Mouse (Mus musculus) c-Kit-negative CD71-positive TER-119-positive erythroid progenitor cells, embryonic 14.5 days (primary cell): ENCODE measurements around the gene Stom.

ENCODE experiments used
- DNase-seq: peaks from one replicate; pipeline ENCODE4 v3.0.0-alpha.2; 2013; ENCODE audit warnings: low read depth, low spot score

Stom gene

DNA sequence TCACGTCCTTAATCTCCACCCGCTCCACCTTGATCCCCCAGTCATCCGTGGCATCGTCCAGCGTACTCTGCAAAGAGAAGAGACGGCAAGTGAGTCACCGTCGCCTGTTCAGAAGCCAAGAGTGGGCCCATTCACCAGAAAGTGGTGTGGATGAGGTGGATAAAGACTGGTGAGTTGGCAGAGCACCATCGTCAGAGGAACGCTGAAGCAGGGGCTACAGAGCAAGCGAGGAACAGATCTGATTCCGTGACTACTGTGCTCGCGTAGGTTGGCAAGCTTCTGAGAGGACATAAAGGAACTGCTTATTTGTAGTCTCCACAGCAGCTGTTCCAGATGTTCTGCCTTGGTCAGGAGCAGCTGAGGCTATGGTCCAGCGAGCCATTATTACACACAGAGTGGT is 16.4 kb downstream of the Stom start:
- DNase-seq: no peak

DNA sequence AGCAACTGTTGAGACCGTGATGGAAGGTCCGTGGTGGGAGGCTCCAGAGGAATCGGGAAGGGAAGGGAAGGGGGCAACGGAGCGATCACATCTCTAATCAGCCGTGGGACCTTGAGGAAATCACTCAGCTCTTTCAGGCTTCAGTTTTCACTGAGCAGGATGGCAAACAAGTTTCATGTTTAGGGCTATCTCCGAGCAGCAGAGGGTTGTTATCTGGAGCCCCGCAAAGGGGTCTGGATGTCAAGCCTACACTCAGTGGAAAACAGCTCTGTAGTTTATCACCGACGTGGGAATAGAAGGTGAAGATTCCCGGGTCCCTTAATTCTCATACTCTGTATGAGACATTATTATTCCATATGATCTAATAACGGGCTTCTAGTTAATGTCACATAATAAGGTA is 18.4 kb downstream of the Stom start:
- no peak for DNase-seq

GRCm38 (mm10) chr2:35317604-35318003 is 19.2 kb downstream of the Stom start:
- no peak for DNase-seq

DNA sequence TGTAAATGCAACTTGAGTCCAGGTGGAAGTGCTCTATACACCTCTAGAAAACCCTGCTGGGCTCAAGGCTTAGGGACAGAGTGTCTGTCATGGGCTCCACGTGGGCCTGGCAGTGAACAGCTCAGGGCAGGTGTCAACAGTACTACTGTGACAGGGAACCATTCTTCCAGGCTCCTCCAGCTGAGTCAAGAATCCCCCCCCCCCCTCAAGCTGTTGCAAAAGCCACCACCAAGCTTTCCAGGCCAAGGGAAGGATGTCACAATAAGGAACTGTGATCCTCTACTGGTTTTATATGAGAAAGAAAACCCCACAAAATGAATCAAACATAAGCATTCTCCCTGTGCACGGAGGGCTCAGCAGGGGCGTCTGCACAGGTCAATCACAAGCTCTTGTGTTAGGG is 22.5 kb downstream of the Stom start:
- DNase-seq: no peak

GRCm38 (mm10) chr2:35309906-35310493 is 26.8 kb downstream of the Stom start:
- no peak for DNase-seq

DNA sequence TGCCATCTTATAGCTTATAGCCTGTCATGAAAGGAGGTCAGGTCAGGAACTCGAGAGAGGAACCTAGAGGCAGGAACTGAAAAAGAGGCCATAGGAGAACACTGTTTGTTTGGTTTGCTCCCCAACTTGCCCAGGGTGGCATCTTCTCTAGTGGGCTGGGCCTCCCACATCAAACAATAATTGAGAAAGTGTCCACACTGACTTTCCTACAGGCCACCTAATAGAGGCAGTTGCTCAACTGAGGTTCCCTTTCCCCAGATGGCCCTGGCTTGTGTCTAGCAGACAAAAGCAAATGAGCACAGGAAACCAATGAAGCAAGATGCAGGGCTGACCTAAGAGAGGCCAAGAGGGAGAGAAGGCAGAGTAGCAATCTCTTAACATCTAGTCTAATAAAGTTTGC is 28.6 kb downstream of the Stom start:
- DNase-seq: no peak

DNA sequence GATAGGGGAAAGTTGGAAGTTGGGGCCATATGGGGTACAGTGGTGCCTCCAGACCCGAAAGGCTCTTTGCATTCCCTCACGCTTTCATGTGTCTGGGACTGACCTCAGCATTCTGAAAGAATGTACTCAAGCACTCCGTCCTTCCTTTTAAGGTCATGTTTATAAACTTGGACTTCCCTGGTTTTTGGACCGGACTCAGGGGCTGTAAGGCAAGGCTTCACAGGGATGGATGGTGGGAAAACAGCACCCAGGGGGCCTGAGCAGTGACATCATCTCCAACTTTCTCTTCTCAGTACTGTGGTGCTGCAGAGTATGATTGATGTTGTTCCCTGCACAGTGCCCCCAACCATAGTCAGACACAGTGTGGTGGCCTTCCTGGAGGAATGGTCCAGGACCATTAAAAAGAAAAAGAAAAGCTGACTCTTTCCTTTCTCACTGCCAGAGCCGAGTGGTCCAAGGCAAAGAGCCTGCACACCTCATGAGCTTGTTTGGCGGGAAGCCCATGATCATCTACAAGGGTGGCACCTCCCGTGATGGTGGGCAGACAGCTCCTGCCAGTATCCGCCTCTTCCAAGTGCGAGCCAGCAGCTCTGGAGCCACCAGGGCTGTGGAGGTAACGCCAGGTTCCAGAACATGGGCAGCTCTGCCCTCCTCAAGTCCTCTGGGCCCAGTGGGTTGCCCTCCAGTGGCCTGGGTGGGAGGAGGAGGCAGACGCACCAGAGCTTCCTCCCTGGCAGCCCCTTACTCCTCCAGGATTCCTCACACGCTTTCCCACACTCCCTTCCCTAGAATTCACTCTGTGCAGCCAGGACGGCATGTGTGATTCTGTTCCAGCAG is 34.5 kb downstream of the Stom start:
- no peak for DNase-seq

GRCm38 (mm10) chr2:35299437-35299836 is 37.3 kb downstream of the Stom start:
- no peak for DNase-seq

DNA sequence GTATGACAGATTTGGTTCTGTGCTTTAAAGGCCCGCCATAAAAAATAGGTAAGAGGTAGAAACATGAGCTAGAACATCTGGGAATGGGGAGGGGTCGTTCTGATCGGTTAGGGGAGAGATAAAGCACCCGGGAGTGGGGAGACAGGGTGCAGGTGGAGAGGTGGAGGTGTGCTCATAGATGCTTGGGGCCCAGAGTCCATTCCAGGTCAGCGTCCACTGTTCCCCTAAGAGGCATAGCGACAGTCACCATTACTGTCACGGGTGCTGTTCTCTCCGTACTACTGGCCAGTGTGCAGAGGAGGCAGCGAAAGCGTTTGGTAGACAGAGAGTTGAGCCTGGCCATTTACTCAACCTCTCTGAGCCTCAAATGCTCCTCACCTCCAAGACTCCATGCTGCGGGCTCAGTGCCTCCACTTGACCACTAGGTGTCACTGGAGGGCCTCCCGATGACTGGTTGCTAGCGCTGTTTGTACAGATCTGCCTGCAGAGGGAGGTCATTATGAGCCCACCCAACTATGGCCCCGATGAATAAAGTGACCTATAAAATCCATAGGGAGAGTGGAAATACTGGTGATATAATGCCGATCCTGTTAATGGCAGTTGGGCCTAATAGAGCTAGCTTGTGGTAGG is 39.0 kb downstream of the Stom start:
- peak; percentile 75 for DNase-seq

DNA sequence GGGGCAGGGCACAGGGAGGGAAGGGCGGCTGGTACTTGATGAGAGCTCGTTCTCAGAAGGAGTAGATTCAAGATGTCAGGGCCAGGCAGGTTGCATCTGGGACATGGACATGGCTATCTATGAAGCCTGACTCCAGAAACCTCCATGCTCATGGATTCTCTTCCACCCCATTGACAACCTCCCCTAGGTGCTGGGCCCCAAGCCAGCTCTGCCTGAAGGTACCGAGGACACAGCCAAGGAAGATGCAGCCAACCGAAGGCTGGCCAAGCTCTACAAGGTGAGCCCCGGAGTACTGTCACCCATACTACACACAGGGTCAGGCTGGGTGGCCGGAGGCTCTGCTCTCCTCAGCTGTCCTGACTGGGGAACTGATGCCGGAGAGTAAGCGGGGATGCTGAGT is 43.5 kb downstream of the Stom start:
- no peak for DNase-seq

- no peak for DNase-seq
These were observed 44.1 kb downstream of the Stom start for GRCm38 (mm10) chr2:35292700-35293099.

GRCm38 (mm10) chr2:35291856-35292255 is 44.9 kb downstream of the Stom start:
- peak; percentile 60 for DNase-seq

DNA sequence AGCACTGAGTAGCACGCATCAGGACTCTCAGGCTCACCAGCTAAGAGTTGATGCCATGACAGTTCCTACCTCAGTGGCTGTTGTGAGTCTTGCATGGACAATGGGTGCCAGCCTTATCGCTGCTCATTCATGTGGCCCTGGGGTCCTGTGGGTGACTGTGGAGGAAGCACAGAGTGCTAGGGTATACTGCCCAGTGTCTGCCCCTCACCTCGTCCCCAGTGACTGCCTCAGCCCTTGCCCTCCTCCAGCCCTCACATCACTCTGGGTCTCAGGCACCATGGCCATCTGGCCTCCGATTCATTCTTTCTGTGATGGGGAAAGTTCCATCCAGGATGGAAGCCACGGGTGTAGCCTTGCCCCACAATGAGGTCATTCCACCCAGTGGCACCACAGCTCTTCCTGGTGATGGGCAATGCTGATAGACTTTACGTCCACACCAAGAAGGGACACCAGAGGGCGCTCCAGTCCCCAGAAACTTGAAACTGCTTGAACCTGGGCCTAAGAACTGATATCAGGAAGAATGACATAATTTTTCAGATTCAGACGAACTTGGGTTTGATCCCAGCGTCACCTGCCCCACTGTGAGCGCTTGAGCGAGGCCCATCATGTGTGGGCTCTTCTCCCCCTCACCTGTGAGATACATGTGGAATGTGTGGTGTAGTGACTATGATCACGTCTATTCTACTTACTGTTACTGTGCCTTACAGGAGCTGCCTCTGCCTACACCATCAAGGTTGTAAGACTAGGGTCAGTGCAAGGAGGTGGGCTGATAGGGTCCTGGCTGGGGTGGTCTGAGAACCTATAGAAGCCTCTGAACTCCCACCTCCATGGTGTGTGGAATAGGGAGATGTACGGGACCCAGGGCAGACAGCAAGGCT is 47.8 kb downstream of the Stom start:
- peak; percentile 68 for DNase-seq

DNA sequence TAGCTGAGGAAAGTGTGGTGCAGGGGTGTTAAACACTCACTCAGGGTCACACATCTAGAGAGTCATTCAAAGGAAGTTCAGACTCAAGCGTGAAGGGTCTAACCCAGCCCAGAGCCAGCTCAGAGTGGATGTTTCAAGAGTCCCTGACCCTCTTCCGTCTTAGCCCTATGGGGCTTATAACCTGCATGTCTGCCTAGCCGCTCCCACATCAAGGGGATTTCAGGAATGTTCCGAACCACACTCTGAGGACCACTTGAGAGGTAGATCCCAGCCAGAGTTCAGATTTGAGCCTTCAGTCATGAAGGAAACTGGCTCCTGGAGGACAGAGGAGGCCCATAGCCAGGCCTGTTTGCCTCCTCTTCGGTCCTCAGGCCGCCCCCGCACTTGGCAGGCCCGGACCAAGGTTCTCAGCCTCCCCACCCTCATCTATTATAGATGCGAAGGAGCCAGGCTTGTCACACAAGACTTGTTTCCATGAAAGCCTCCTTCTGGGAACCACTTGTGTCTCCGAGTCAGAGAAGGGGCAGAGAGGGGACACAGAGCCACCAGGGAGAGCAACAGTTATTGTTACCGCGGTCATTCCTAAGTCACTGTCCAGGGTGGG is 49.7 kb downstream of the Stom start:
- DNase-seq: no peak

DNA sequence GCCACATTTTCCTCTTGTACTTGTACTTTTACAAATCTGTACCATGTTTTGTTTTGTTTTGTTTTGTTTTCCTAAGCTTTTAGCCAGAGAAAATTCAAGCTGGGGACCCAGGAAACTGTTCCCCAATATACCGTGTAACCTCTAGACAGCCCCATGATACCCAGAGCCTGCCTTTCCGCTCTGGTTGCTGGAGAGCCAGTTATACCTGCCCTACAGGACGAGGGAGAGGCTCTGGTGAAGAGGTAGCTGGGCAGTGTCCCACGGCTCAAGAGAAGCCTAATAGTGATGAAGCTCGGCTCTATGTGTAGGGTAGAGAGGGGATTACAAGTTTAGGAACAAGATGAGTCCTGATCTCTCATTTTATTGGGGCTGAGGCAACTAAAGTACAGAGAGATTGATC is 51.6 kb downstream of the Stom start:
- DNase-seq: no peak

GRCm38 (mm10) chr2:35283997-35284396 is 52.8 kb downstream of the Stom start:
- no peak for DNase-seq

DNA sequence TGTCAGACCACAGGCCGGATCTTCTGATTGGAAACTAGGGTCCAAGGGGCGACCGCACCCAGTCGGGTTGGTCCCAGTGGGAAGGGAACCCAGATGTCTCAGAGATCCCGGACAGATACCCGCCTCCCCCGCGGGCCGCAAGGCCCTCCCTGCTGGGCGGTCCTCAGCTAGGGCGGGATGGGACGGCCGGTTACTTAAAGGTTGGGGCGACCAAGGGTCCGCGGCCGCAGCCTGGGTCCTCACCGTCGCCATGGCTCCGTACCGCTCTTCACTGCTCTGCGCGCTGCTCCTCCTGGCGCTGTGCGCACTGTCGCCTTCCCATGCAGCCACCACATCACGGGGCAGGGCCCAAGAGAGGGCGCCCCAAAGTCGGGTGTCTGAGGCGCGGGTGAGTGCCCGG is 54.6 kb downstream of the Stom start:
- no peak for DNase-seq

GRCm38 (mm10) chr2:35280001-35280400 is 56.8 kb downstream of the Stom start:
- no peak for DNase-seq

DNA sequence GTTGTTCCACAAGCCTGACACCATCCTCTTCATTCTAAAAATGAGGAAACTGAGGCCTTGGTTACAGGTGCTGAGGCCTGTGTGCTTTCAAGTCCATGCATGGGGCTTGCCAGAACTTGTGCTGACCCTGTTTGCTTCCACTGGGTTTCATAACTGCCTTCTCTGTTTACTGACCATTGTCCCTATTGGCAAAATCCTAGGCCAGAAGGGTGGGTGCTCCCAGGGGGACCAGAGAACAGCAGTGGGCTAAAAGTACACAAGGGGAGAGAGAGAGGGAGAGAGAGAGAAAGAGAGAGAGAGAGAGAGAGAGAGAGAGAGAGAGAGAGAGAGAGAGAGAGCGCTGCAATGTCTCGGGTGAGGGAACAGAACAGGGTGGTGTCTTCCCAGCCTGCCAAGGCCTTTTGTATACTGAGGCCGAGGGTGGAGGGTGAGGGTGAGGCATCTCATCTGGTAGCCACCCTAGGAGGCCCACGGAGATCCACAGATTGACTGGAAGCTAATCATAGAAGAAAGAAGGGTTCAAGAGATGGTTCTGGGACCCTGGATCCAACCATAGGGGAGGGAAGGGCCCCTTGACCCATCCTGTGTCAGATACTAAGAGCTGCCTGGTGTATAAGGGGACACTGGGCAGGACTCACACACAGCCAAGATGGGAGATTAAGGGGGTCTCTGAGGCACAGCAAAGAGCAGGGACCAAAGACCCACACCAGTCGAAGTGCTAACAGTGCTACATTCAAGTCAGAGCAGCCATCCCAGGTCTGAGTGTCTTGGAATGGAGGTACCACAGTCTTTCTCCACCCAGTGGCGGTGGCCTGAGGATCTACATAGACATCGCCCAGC is 58.2 kb downstream of the Stom start:
- DNase-seq: no peak

- DNase-seq: no peak
These were observed 59.1 kb downstream of the Stom start for GRCm38 (mm10) chr2:35277686-35278085.

DNA sequence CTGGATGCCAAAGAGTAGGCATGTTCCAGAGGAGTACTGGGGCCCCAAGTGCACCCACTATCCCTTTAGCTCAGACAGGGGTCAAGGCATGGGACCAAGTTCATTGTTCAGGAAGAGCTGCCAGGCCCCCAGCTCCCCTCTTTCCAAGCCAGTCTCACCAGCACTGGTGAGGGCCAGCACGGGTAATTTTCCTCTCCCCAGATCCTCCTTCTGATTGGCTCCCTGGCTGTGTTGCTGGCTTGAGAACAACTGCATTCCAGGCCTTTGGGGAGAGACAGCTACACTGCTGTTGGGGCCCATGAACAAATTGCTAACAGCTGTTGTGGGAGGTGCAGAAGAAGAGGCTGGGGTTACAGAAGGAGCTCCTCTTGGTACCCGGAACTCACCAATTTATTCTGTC is 63.2 kb downstream of the Stom start:
- no peak for DNase-seq
